Mouse (Mus musculus) hindbrain, embryonic 12.5 days (tissue): ENCODE results near the gene Rft1. TPM values are rescaled to one million over a fixed set of nuclear protein-coding genes. Genes with fewer than 3 reads are reported as not detected.

Experiments used
- ATAC-seq: fragments of 200-750 bp; cut with Nextera tagmentation; 2 replicates; pipeline ENCODE4 v1.8.0; 2017; ENCODE audit warnings: moderate TSS enrichment; ENCODE audit not compliant: low FRiP score
- H3K27ac ChIP-seq: fragments of 300-500 bp; sonication (generic); 2 replicates; pipeline ENCODE4 v1.5.1; 2016; ENCODE audit warnings: mild to moderate bottlenecking
- H3K27me3 ChIP-seq: fragments of 300-500 bp; sonication (generic); 2 replicates; pipeline ENCODE4 v1.6.1; 2016; ENCODE audit warnings: mild to moderate bottlenecking
- H3K36me3 ChIP-seq: fragments of 300-500 bp; sonication (generic); 2 replicates; pipeline ENCODE4 v1.6.1; 2016; ENCODE audit warnings: mild to moderate bottlenecking
- H3K4me1 ChIP-seq: fragments of 300-500 bp; sonication (generic); 2 replicates; pipeline ENCODE4 v1.6.1; 2016
- H3K4me2 ChIP-seq: fragments of 300-500 bp; sonication (generic); replicated peaks from 2 replicates; pipeline ENCODE4 v1.6.1; 2016; ENCODE audit warnings: mild to moderate bottlenecking
- H3K4me3 ChIP-seq: fragments of 300-500 bp; sonication (generic); 2 replicates; pipeline ENCODE4 v1.5.1; 2016; ENCODE audit warnings: mild to moderate bottlenecking
- H3K9ac ChIP-seq: fragments of 300-500 bp; sonication (generic); 2 replicates; pipeline ENCODE4 v1.6.1; 2016; ENCODE audit warnings: mild to moderate bottlenecking, moderate library complexity
- H3K9me3 ChIP-seq: fragments of 300-500 bp; sonication (generic); replicated peaks from 2 replicates; pipeline ENCODE4 v1.6.1; 2016; ENCODE audit warnings: mild to moderate bottlenecking
- WGBS: fragments of 180-500 bp; shearing (Covaris S2); methylation state at CpG from one replicate; pipeline ENCODE4 v1.1.7; 2016; 5-methylcytosine and 5-hydroxymethylcytosine counted together
- polyA plus RNA-seq: library from polyadenylated mRNA; unstranded; fragments of >200 nt; fragmentation: Nextera tagmentation; extraction: Ambion mirVana; gene quantifications from 2 replicates; pipeline ENCODE4 v1.2.1, GENCODE M21; 2016

Rft1 gene
- polyA plus RNA-seq, result 13.1 and 13.7 TPM in 2 replicates

DNA sequence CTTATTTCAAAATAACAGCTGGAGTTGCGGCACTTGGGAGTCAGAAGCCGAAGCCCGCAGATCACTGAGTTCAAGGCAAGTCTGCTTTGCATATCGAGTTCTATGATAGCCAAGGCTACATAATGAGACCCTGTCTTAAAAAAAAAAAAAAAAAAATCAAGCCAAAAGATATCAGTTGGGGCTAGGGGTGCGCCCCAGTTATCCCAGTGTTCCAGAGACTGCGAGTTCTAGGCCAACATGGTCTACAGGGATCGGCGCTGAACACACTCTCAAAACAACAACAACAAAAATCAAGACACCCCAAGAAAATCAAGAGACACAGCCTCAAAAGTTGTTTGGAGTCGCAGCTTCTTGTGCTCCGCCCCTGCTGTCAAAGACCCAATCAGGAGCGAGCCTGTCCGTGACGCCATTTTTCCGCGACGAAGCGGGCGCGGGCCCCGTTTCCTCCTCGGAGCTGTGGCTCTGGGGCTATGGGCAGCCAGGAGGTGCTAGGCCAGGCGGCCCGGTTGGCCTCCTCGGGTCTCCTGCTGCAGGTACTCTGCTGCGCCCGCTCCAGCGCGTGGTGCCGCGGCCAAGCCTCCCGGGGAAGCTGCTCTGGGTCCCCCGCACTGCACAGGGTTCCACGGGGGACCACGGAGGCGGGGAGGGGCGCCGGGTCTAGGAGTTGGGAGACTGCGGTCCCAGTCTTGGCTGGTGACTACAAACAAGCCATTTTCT is at the start of gene Rft1:
Gene Rft1 (plus strand): TSS at position 418 of the 717 bp plus-strand sequence.
- Histone ChIP-seq H3K36me3 (peaks cover 3% of the 10 kb centered on the region), H3K4me1 (peaks cover 6% of the 10 kb centered on the region; the same call in 1 of the 2 replicates), H3K27ac (peak within 1 kb of the TSS; percentile 83), H3K27me3 (no peaks in the 10 kb centered on the region), H3K4me2 (peak within 1 kb of the TSS; percentile 69), H3K9me3 (no peaks in the 10 kb centered on the region), H3K9ac (peak within 1 kb of the TSS; percentile 94), H3K4me3 (peak within 1 kb of the TSS; percentile 90)
- WGBS, result 3% methylated on average over 38 of the region's 38 CpGs
- ATAC-seq, result peak; percentile 90

DNA sequence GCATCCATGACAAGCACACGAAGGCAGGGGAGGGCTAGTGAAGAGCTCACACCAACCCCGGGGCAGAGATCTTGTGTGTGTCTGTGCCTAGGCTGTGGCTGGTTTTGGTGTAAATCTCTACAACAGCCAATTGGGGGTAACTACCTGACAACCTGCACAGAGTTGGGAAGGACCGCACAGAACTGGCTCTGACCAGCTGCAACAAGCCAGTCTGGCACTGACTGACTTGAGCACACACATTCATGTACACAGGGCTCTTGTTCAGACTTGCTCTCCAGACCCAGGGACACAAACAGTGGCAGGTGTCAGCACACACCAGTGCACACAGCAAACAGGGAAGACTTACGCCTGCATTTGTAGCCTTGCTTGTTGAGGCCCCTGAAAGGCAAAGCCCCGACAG is 47.3 kb upstream of the Rft1 start:
- Histone ChIP-seq H3K4me1 (no peaks in the 10 kb centered on the region), H3K9me3 (no peaks in the 10 kb centered on the region), H3K27me3 (no peaks in the 10 kb centered on the region), H3K4me2 (no peak overlapping the region), H3K27ac (no peak overlapping the region), H3K4me3 (no peak overlapping the region), H3K9ac (no peak overlapping the region), H3K36me3 (0 out of 2 replicates have a peak, but pooled peaks cover 5% of the 10 kb centered on the region)
- 89% methylated on average over 5 of the region's 5 CpGs for WGBS
- ATAC-seq, result no peak

DNA sequence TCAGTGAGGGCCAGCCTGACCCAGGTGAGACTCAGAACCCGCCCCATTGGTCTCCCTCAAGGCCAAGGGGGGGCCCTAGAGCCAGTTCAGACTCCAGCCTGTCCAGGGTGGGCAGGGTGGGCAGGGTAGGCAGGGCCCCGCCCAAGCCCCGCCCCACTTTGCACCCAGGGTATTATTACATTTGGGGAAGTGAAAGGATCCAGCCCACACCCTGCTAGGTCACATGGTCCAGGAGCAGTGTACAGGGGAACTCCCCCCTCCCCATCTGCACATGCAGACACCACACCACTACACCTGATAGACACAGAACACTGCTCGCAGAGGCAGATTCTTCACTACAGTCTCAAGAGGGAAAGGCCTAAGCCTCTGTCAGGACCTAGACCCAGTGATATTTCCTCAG is 46.5 kb upstream of the Rft1 start:
- no peak overlapping the region for H3K4me3 ChIP-seq
- 70% methylated on average over 4 of the region's 4 CpGs for WGBS

DNA sequence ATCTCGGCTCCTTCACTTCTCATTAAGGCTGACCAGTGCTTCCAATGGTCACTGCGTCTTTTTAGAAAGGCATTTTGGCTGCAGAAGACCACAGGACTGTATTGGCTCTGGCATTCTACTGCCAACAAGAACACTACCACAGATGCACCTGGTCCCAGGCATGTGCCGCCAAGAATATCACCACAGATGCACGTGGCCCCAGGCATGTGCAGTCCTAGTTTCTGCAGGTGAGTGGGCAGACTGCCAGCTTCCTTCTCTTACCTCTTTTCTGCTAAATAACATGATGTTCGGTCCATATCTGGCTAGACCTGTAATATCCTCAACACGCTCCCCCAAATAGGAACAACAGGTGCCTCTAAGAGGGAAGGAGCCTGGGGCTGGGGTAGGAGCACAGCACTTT is 46.0 kb upstream of the Rft1 start:
- Histone ChIP-seq H3K9me3 (no peaks in the 10 kb centered on the region), H3K4me2 (no peak overlapping the region), H3K27ac (no peak overlapping the region), H3K9ac (no peak overlapping the region), H3K4me1 (peaks cover 4% of the 10 kb centered on the region; the same call in 1 of the 2 replicates), H3K27me3 (no peaks in the 10 kb centered on the region), H3K4me3 (no peak overlapping the region), H3K36me3 (0 out of 2 replicates have a peak, but pooled peaks cover 5% of the 10 kb centered on the region)
- ATAC-seq, result no peak
- WGBS, result 91% methylated on average over 6 of the region's 6 CpGs

More for the DNA sequence above, 46.5 kb upstream of the Rft1 start:
- H3K27me3 ChIP-seq, result no peaks in the 10 kb centered on the region
- H3K9me3 ChIP-seq, result no peaks in the 10 kb centered on the region
- 0 out of 2 replicates have a peak, but pooled peaks have one; percentile 29 for ATAC-seq
- no peaks in the 10 kb centered on the region for H3K4me1 ChIP-seq
- no peak overlapping the region for H3K4me2 ChIP-seq
- H3K9ac ChIP-seq, result no peak overlapping the region
- no peak overlapping the region for H3K27ac ChIP-seq
- 0 out of 2 replicates have a peak, but pooled peaks cover 5% of the 10 kb centered on the region for H3K36me3 ChIP-seq

DNA sequence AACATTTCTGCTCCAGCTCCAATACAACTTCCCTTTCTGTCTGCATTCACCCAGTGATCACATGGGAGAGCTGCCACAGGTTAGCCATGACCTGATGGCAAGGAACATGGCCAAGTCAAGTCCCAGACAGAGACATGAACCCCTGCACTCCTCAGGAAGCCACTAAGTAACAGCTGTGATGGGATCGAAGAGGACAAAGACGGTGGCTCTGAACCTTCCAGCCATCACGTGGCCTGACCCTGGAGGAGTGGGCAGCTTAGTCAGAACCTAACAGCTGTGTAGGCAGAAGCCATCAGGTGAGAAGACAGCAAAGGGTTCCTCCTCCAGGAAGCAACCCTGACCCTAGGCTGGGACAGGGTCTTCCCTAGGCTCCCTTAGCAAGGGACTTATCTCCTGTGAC is 44.7 kb upstream of the Rft1 start:
- WGBS, result 87% methylated on average over 3 of the region's 3 CpGs
- H3K4me3 ChIP-seq, result no peak overlapping the region
- H3K9ac ChIP-seq, result no peak overlapping the region
- H3K4me2 ChIP-seq, result no peak overlapping the region
- H3K27me3 ChIP-seq, result no peaks in the 10 kb centered on the region
- no peak for ATAC-seq
- 0 out of 2 replicates have a peak, but pooled peaks cover 5% of the 10 kb centered on the region for H3K36me3 ChIP-seq
- no peaks in the 10 kb centered on the region for H3K9me3 ChIP-seq
- peaks cover 4% of the 10 kb centered on the region; the same call in 1 of the 2 replicates for H3K4me1 ChIP-seq
- H3K27ac ChIP-seq, result no peak overlapping the region

DNA sequence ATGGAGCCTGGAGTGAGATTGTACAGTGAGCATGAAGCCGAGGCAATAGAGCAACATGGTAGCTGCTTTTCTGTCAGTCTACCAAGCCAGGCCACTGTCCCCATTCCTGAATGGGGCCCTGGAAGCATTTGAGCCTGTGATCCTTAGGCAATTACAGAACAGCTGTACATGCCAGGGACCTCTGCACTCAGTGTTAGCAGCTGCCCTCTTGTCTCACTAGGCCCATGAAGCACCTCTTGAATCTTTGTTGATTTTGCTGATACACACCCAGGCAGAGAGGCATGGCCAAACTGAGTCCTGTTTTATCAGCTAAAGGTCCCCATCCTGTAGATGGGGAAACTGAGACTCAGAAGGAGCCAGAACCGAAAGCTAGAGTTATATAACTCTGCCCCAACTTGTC is 43.9 kb upstream of the Rft1 start:
- 71% methylated on average over 2 of the region's 2 CpGs for WGBS
- no peak for ATAC-seq
- no peak overlapping the region for H3K27ac ChIP-seq
- H3K4me1 ChIP-seq, result peaks cover 4% of the 10 kb centered on the region; the same call in 1 of the 2 replicates
- no peak overlapping the region for H3K4me3 ChIP-seq
- H3K4me2 ChIP-seq, result no peak overlapping the region
- no peaks in the 10 kb centered on the region for H3K9me3 ChIP-seq
- H3K27me3 ChIP-seq, result no peaks in the 10 kb centered on the region
- 0 out of 2 replicates have a peak, but pooled peaks cover 5% of the 10 kb centered on the region for H3K36me3 ChIP-seq
- H3K9ac ChIP-seq, result no peak overlapping the region

DNA sequence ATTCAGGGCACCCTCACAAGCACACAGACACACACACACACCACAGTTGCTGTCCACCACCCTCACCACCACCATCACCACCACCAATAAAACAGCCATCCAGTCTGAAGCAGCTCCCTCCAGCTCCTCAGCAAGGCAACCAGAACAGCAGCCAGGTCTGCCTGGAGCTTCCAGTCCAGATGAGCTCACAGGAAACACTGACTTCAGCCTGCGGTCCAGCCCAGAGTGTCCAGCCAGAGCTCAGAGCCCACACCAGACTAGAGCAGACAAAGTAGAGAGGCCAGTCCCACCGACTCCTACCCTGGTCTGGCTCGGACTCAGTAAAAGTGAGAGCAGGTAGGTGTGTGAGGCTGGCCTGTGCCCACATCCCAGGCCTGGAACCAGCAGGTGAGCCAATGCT is 43.2 kb upstream of the Rft1 start:
- Histone ChIP-seq H3K27ac (no peak overlapping the region), H3K4me3 (no peak overlapping the region), H3K9me3 (no peaks in the 10 kb centered on the region), H3K27me3 (no peaks in the 10 kb centered on the region), H3K4me2 (no peak overlapping the region), H3K9ac (peak overlapping the region; percentile 25; the same call in 1 of the 2 replicates), H3K4me1 (peaks cover 4% of the 10 kb centered on the region; the same call in 1 of the 2 replicates), H3K36me3 (0 out of 2 replicates have a peak, but pooled peaks cover 5% of the 10 kb centered on the region)
- WGBS, result 91% methylated on average over 3 of the region's 3 CpGs
- ATAC-seq, result no peak

DNA sequence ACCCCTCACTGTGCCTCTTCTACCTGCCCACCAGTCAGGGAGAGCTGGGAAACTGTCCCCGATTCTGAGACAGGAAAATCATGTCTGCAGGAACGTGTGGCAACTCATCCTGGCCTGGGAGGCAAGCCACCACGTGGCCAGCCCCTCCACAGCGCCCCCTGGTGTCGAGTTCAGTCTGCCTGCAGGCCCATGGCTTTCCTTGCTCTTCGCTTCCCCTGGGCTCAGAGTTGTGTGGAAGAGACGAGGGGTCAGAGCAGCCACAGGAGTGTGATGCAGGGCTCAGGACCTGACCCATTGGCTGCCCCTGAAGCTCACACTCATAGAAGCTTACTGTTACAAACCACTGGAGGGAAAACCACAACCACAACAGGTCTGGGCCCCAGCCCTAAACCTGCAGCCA is 41.6 kb upstream of the Rft1 start:
- Histone ChIP-seq H3K9me3 (no peaks in the 10 kb centered on the region), H3K4me1 (peaks cover 4% of the 10 kb centered on the region; the same call in 1 of the 2 replicates), H3K36me3 (0 out of 2 replicates have a peak, but pooled peaks cover 5% of the 10 kb centered on the region), H3K4me2 (no peak overlapping the region), H3K27ac (no peak overlapping the region), H3K27me3 (no peaks in the 10 kb centered on the region), H3K4me3 (no peak overlapping the region), H3K9ac (no peak overlapping the region)
- peak; percentile 41; the same call in 1 of the 2 replicates for ATAC-seq
- 13% methylated on average over 7 of the region's 7 CpGs for WGBS

DNA sequence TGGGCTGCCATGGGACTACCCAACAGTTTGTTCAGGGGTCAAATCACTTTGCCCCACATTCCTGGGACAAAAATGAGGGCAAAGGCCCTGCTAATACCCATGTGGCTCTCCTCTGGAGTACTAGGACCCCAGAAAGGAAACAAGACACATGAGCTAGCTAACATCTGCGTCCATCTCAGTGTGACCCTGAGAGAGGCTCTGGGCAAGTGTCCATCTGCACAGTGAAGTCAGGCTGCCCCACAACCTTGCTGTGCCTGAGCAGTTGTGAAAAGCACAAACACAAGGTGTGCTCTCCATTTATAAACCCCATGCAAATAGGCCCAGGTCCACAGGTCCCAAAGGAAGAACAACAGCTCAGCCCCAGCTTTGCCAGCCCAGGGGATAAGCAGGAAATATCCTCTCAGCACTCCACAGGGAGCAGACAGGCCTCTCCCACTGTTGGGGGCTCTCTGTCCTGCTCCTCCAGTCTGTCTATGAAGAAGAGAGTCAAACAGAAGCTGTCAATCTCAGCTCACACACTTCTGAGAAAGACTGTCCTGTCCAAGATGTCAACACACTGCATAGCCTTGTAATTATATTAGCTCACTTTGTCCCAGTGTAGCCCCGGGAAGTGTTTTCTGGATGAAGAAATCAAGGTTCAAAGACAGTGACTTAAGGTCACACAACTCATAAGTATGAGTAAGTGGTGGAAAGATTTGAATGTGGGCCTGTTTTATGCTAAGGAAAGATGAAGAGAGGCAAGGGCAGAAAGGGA is 41.0 kb upstream of the Rft1 start:
- H3K27ac ChIP-seq, result no peak overlapping the region
- ATAC-seq, result no peak
- WGBS, result 79% methylated on average over 2 of the region's 2 CpGs

DNA sequence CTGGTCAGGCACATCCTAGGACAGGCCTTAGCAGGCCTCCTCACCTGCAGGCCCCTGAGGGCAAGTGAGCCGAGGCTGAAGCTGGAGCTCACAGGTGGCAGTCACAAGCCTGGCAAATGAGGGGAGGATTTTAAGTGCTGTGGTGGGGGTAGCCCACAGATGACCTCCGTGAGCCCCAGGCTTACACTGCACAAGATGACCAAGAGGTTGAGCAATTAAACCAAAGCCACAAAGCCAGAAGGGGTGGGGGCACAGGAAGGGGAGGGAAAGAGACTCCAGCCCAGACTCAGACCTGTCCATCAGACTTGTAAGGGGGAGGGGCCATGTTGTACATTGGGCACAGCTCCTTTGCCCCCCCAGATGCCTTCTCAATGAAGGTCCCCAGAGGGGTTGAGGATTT is 37.4 kb upstream of the Rft1 start:
- no peak overlapping the region for H3K9ac ChIP-seq
- H3K4me1 ChIP-seq, result peaks cover 4% of the 10 kb centered on the region; the same call in 1 of the 2 replicates
- no peak overlapping the region for H3K4me3 ChIP-seq
- no peak overlapping the region for H3K4me2 ChIP-seq
- no peak for ATAC-seq
- H3K9me3 ChIP-seq, result no peaks in the 10 kb centered on the region
- H3K36me3 ChIP-seq, result no peaks in the 10 kb centered on the region
- 90% methylated on average over 2 of the region's 2 CpGs for WGBS
- H3K27ac ChIP-seq, result no peak overlapping the region
- no peaks in the 10 kb centered on the region for H3K27me3 ChIP-seq

More for the DNA sequence above, 41.0 kb upstream of the Rft1 start:
- H3K4me3 ChIP-seq, result no peak overlapping the region
- no peak overlapping the region for H3K4me2 ChIP-seq
- 0 out of 2 replicates have a peak, but pooled peaks cover 5% of the 10 kb centered on the region for H3K36me3 ChIP-seq
- no peak overlapping the region for H3K9ac ChIP-seq
- H3K4me1 ChIP-seq, result peaks cover 4% of the 10 kb centered on the region; the same call in 1 of the 2 replicates
- H3K9me3 ChIP-seq, result no peaks in the 10 kb centered on the region
- no peaks in the 10 kb centered on the region for H3K27me3 ChIP-seq

DNA sequence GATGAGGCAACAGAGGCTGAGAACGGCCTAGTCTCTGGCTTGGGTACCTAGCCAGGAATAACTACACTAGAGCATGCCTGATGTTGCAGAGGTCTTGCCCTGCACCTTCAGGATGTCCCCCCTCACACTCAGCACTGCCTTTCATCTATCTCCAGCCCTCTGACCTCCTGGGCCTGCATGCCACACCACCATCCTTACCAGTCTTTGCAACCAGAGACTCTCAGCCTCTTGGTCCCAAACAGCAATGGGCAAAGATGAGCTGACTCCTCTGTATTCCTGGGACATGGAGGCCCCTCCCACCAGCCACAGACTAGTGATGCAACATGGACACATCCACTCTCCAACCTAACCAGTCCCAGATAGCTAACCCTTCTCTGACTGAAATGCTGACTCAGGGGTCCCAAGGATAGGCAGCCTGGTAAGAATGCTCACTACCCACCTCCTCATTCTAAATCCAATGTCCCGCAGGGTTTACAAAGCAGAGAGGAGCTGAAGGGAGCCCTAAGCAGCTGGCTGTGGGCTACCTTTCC is 35.3 kb upstream of the Rft1 start:
- Histone ChIP-seq H3K36me3 (no peaks in the 10 kb centered on the region), H3K27me3 (no peaks in the 10 kb centered on the region), H3K4me3 (no peak overlapping the region), H3K4me2 (no peak overlapping the region), H3K4me1 (no peaks in the 10 kb centered on the region), H3K9ac (no peak overlapping the region), H3K27ac (no peak overlapping the region), H3K9me3 (no peaks in the 10 kb centered on the region)
- no peak for ATAC-seq
- WGBS, result 91% methylated on average over 2 of the region's 2 CpGs

DNA sequence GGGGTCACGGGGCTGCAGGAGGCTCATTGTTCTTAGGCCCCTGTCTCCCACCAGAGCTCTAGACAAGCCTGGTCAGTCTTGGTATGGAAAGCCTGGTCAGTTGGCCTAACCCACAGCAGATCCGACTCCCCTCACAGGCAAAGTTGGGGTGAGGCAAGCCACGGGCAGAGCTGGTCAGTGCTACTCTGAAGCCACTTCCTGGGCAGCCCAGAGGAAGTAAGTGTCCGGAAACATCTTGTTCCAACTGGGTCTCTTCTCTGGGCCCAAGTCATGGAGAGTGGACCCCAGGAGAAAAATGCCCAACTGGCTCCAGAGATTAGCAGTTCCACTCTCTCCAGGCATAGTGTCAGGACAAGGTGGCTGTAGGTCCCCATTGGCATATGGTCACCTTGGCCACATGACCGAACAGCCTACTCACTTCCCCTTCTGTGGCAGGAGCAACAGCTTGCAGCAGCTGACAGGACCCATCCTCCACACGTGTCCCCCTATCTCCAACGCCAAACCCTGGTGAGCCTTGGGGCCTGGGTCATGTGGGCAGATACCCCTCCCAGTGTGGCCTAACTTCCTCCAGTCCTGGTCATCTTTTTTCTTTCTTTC is 34.1 kb upstream of the Rft1 start:
- Histone ChIP-seq H3K27ac (no peak overlapping the region), H3K4me2 (no peak overlapping the region), H3K9ac (no peak overlapping the region), H3K36me3 (no peaks in the 10 kb centered on the region), H3K4me3 (no peak overlapping the region), H3K9me3 (no peaks in the 10 kb centered on the region), H3K27me3 (peaks cover 7% of the 10 kb centered on the region; the same call in 1 of the 2 replicates), H3K4me1 (peaks cover 10% of the 10 kb centered on the region)
- ATAC-seq, result no peak
- 75% methylated on average over 7 of the region's 7 CpGs for WGBS
